Mouse (Mus musculus) neural tube, embryonic 11.5 days (tissue): ENCODE results near the gene Mks1. TPM values are rescaled to one million over a fixed set of nuclear protein-coding genes. Genes with fewer than 3 reads are reported as not detected.

Source experiments
- ATAC-seq: fragments of 200-750 bp; cut with Nextera tagmentation; 2 replicates; pipeline ENCODE4 v1.8.0; 2017; ENCODE audit warnings: moderate number of reproducible peaks, mild to moderate bottlenecking, moderate TSS enrichment, moderate library complexity; ENCODE audit not compliant: insufficient read depth, low FRiP score, low TSS enrichment
- DNase-seq: peaks from one replicate; pipeline ENCODE4 v3.0.0-alpha.2; 2015; ENCODE audit warnings: low spot score
- H3K27ac ChIP-seq: fragments of 300-500 bp; sonication (generic); 2 replicates; pipeline ENCODE4 v1.5.1; 2014; ENCODE audit warnings: low read depth, mild to moderate bottlenecking, low read length
- H3K27me3 ChIP-seq: fragments of 300-500 bp; sonication (generic); 2 replicates; pipeline ENCODE4 v1.6.1; 2014; ENCODE audit warnings: mild to moderate bottlenecking, low read length, mixed read lengths; ENCODE audit not compliant: control insufficient read depth, insufficient read depth
- H3K36me3 ChIP-seq: fragments of 300-500 bp; sonication (generic); 2 replicates; pipeline ENCODE4 v1.6.1; 2014; ENCODE audit warnings: mild to moderate bottlenecking, low read length, moderate library complexity, mixed read lengths; ENCODE audit not compliant: control insufficient read depth, insufficient read depth
- H3K4me1 ChIP-seq: fragments of 300-500 bp; sonication (generic); 2 replicates; pipeline ENCODE4 v1.6.1; 2014; ENCODE audit warnings: low read length, mixed read lengths; ENCODE audit not compliant: control insufficient read depth, insufficient read depth
- H3K4me2 ChIP-seq: fragments of 300-500 bp; sonication (generic); 2 replicates; pipeline ENCODE4 v1.6.1; 2014; ENCODE audit warnings: low read depth, mild to moderate bottlenecking, moderate library complexity
- H3K4me3 ChIP-seq: fragments of 300-500 bp; sonication (generic); 2 replicates; pipeline ENCODE4 v1.5.1; 2014; ENCODE audit warnings: low read depth, low read length
- H3K9ac ChIP-seq: fragments of 300-500 bp; sonication (generic); 2 replicates; pipeline ENCODE4 v1.6.1; 2014; ENCODE audit warnings: mild to moderate bottlenecking, low read length
- H3K9me3 ChIP-seq: fragments of 300-500 bp; sonication (generic); 2 replicates; pipeline ENCODE4 v1.6.1; 2016; ENCODE audit warnings: low read length; ENCODE audit not compliant: control insufficient read depth
- WGBS: fragments of 180-500 bp; shearing (Covaris S2); extraction: QIAGEN DNeasy Blood & Tissue Kit; methylation state at CpG from one replicate; pipeline ENCODE4 v1.1.7; 2014; 5-methylcytosine and 5-hydroxymethylcytosine counted together
- polyA plus RNA-seq: library from polyadenylated mRNA; unstranded; fragments of >200 nt; fragmentation: Nextera tagmentation; extraction: Ambion mirVana; gene quantifications from 2 replicates; pipeline ENCODE4 v1.2.1, GENCODE M21; 2014

Gene Mks1
- polyA plus RNA-seq, 1 experiment from 2014 or later = 12.2 TPM

- Histone ChIP-seq H3K4me1 (no peaks in the 10 kb centered on the region), H3K4me2 (no peak overlapping the region), H3K4me3 (no peak overlapping the region), H3K27me3 (no peaks in the 10 kb centered on the region), H3K27ac (no peak overlapping the region), H3K9ac (no peak overlapping the region), H3K36me3 (no peaks in the 10 kb centered on the region), H3K9me3 (no peaks in the 10 kb centered on the region)
- WGBS = 85% methylated on average over 5 of the region's 5 CpGs
- ATAC-seq (no peak), DNase-seq (no peak)
Measured at GRCm38 (mm10) chr11:87884856-87885255, 31.8 kb downstream of the Mks1 start.

- Histone ChIP-seq H3K9me3 (no peaks in the 10 kb centered on the region), H3K27ac (no peak within 1 kb of the TSS), H3K4me3 (no peak within 1 kb of the TSS), H3K27me3 (no peaks in the 10 kb centered on the region), H3K36me3 (no peaks in the 10 kb centered on the region), H3K4me1 (no peaks in the 10 kb centered on the region), H3K4me2 (no peak within 1 kb of the TSS), H3K9ac (no peak within 1 kb of the TSS)
- 90% methylated on average over 6 of the region's 6 CpGs for WGBS
- ATAC-seq = no peak
- DNase-seq = no peak
Measured at GRCm38 (mm10) chr11:87892168-87892567, 39.2 kb downstream of the Mks1 start, which contains the start of gene Olfr462. Olfr462 (minus strand) TSS chr11:87892268.

DNA sequence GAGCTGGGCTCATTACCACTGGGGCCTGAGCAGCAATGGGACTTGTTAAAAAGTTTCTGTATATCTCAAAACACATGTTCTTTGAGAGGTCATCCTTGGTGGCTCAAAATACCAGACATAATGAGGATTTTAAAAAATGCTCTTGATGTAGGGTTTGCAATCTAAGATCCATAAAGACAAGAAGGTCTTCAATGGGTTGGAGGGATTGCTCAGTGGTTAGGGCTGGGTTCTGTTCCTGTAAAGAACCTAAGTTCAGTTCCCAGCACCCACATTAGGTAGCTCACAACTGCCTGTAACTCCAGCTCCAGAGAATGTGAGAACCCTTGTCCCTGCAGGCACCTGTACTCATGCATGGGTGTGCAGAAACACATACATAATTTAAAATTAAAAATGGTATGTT, 44.3 kb downstream of the Mks1 start, which contains the start of gene Olfr463:
Gene Olfr463 (minus strand): TSS at position 101 of the 400 bp plus-strand sequence.
- Histone ChIP-seq H3K4me1 (no peaks in the 10 kb centered on the region), H3K4me2 (no peak within 1 kb of the TSS), H3K4me3 (no peak within 1 kb of the TSS), H3K27ac (no peak within 1 kb of the TSS), H3K9ac (no peak within 1 kb of the TSS), H3K27me3 (no peaks in the 10 kb centered on the region), H3K9me3 (no peaks in the 10 kb centered on the region), H3K36me3 (no peaks in the 10 kb centered on the region)
- ATAC-seq (no peak), DNase-seq (no peak)

DNA sequence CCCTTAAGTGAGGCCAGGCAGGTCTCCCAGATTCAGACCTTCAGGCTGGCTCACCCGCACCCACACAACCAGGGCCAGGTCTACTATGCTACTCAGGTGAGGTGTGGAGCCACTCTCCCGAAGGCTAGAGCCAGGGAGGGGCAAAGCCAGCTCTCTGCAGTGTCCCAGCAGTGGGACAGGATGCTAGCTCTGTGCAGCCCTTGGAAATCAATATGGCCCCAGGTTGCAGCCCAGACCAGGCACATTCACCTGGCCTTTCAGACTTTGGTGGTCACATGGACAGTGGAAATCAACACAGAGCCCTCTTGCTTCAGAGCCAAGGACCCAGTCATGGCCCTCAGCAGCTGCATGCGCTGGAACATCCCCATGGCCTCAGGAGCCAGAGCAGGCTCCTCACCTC, 51.3 kb downstream of the Mks1 start:
- H3K4me3 ChIP-seq = no peak overlapping the region
- no peaks in the 10 kb centered on the region for H3K27me3 ChIP-seq
- ATAC-seq (no peak), DNase-seq (no peak)
- H3K27ac ChIP-seq = no peak overlapping the region
- H3K4me2 ChIP-seq = no peak overlapping the region
- WGBS = 85% methylated on average over 3 of the region's 3 CpGs
- H3K4me1 ChIP-seq = no peaks in the 10 kb centered on the region
- H3K9me3 ChIP-seq = no peaks in the 10 kb centered on the region
- H3K9ac ChIP-seq = no peak overlapping the region
- no peaks in the 10 kb centered on the region for H3K36me3 ChIP-seq

Other genes with a start within 250 kb of the Mks1 start
- 0.18 and 0.24 TPM in 2 replicates for gene Hsf5, start 236.1 kb upstream of the Mks1 start, polyA plus RNA-seq
- gene Rnf43, start 190.5 kb upstream of the Mks1 start, polyA plus RNA-seq = 0.64 and 1.2 TPM in 2 replicates
- 155 and 162 TPM in 2 replicates for gene Supt4a, start 115.7 kb upstream of the Mks1 start, polyA plus RNA-seq
- 5.4 and 6.0 TPM in 2 replicates for gene Tspoap1, start 92.7 kb upstream of the Mks1 start, polyA plus RNA-seq
- gene Mpo, start 59.6 kb upstream of the Mks1 start, polyA plus RNA-seq = 6.0 and 7.7 TPM in 2 replicates
- 0.20 and 0.58 TPM in 2 replicates for gene Lpo, start 24.9 kb upstream of the Mks1 start, polyA plus RNA-seq
- 0.08 TPM in 1 of 2 replicates, not detected in the other for gene Epx, start 22.3 kb downstream of the Mks1 start, polyA plus RNA-seq
- gene Olfr462, start 39.1 kb downstream of the Mks1 start, polyA plus RNA-seq = not detected in 2 replicates
- not detected in 2 replicates for gene Olfr463, start 44.2 kb downstream of the Mks1 start, polyA plus RNA-seq
- not detected in 2 replicates for gene Olfr464, start 67.8 kb downstream of the Mks1 start, polyA plus RNA-seq
- 22.9 and 25.7 TPM in 2 replicates for gene Dynll2, start 134.3 kb downstream of the Mks1 start, polyA plus RNA-seq
- 488 and 497 TPM in 2 replicates for gene Srsf1, start 194.2 kb downstream of the Mks1 start, polyA plus RNA-seq
- gene Vezf1, start 215.1 kb downstream of the Mks1 start, polyA plus RNA-seq = 76.2 and 78.4 TPM in 2 replicates
- 18.2 and 21.3 TPM in 2 replicates for gene Cuedc1, start 244.8 kb downstream of the Mks1 start, polyA plus RNA-seq